Mouse (Mus musculus): ENCODE results near the gene Smr3a. TPM values are rescaled to one million over a fixed set of nuclear protein-coding genes. Genes with fewer than 3 reads are reported as not detected.

Smr3a gene
- polyA plus RNA-seq (2015; fragmentation: Nextera tagmentation; extraction: Ambion mirVana): not detected in 2 replicates

GRCm38 (mm10) chr5:88002249-88002648, at the start of gene Smr3a:
Gene Smr3a, plus strand, starts transcription at chr5:88002549.
- WGBS: 73% methylated on average over 3 of the region's 3 CpGs
- H3K9ac ChIP-seq: no peak within 1 kb of the TSS
- no peak for ATAC-seq (ENCODE audit: extremely low read depth, insufficient number of reproducible peaks, low FRiP score, low TSS enrichment)
- no peak within 1 kb of the TSS for H3K4me2 ChIP-seq
- H3K4me1 ChIP-seq: no peaks in the 10 kb centered on the region
- no peak within 1 kb of the TSS for H3K27ac ChIP-seq (replicated peaks)
- no peaks in the 10 kb centered on the region for H3K36me3 ChIP-seq
- H3K27me3 ChIP-seq (replicated peaks): no peaks in the 10 kb centered on the region
- no peak within 1 kb of the TSS for H3K4me3 ChIP-seq
- H3K9me3 ChIP-seq: no peaks in the 10 kb centered on the region

GRCm38 (mm10) chr5:87969201-87969600, 33.1 kb upstream of the Smr3a start, which contains the start of the genes 2310003L06Rik and Gm28434:
Gene 2310003L06Rik, plus strand, starts transcription at chr5:87969459.
Gene Gm28434, plus strand, starts transcription at chr5:87969517.
- ATAC-seq (ENCODE audit: extremely low read depth, insufficient number of reproducible peaks, low FRiP score, low TSS enrichment): no peak
- H3K4me1 ChIP-seq: no peaks in the 10 kb centered on the region
- WGBS: 43% methylated on average over 2 of the region's 2 CpGs
- H3K9ac ChIP-seq: no peak within 1 kb of the TSS
- H3K4me3 ChIP-seq: no peak within 1 kb of the TSS
- no peaks in the 10 kb centered on the region for H3K36me3 ChIP-seq
- H3K27ac ChIP-seq (replicated peaks): no peak within 1 kb of the TSS
- no peaks in the 10 kb centered on the region for H3K9me3 ChIP-seq
- H3K4me2 ChIP-seq: no peak within 1 kb of the TSS
- H3K27me3 ChIP-seq (replicated peaks): no peaks in the 10 kb centered on the region

- no peaks in the 10 kb centered on the region for H3K36me3 ChIP-seq
- H3K9ac ChIP-seq: no peak within 1 kb of the TSS
- H3K4me1 ChIP-seq: no peaks in the 10 kb centered on the region
- H3K9me3 ChIP-seq: no peaks in the 10 kb centered on the region
- no peak within 1 kb of the TSS for H3K4me2 ChIP-seq
- H3K27ac ChIP-seq (replicated peaks): no peak within 1 kb of the TSS
- WGBS: 67% methylated on average over 3 of the region's 3 CpGs
- H3K4me3 ChIP-seq: no peak within 1 kb of the TSS
- ATAC-seq (ENCODE audit: extremely low read depth, insufficient number of reproducible peaks, low FRiP score, low TSS enrichment): no peak
- H3K27me3 ChIP-seq (replicated peaks): no peaks in the 10 kb centered on the region
These were observed 23.2 kb upstream of the Smr3a start, which contains the start of gene Cabs1 for GRCm38 (mm10) chr5:87979139-87979538. Gene Cabs1, plus strand, starts transcription at chr5:87979439.

- ATAC-seq (ENCODE audit: extremely low read depth, insufficient number of reproducible peaks, low FRiP score, low TSS enrichment): no peak
- no peak overlapping the region for H3K9ac ChIP-seq
- no peak overlapping the region for H3K4me3 ChIP-seq
- H3K9me3 ChIP-seq: no peaks in the 10 kb centered on the region
- no peaks in the 10 kb centered on the region for H3K4me1 ChIP-seq
- no peak overlapping the region for H3K4me2 ChIP-seq
- no peaks in the 10 kb centered on the region for H3K27me3 ChIP-seq (replicated peaks)
- no peak overlapping the region for H3K27ac ChIP-seq (replicated peaks)
- H3K36me3 ChIP-seq: no peaks in the 10 kb centered on the region
- 50% methylated on average over 3 of the region's 3 CpGs for WGBS
These were observed 19.7 kb upstream of the Smr3a start for GRCm38 (mm10) chr5:87982468-87983214.

- H3K4me1 ChIP-seq: no peaks in the 10 kb centered on the region
- no peak overlapping the region for H3K9ac ChIP-seq
- H3K4me3 ChIP-seq: no peak overlapping the region
- no peak for ATAC-seq (ENCODE audit: extremely low read depth, insufficient number of reproducible peaks, low FRiP score, low TSS enrichment)
- H3K4me2 ChIP-seq: no peak overlapping the region
- no peaks in the 10 kb centered on the region for H3K27me3 ChIP-seq (replicated peaks)
- H3K36me3 ChIP-seq: no peaks in the 10 kb centered on the region
- H3K27ac ChIP-seq (replicated peaks): no peak overlapping the region
- no peaks in the 10 kb centered on the region for H3K9me3 ChIP-seq
These were observed 2.9 kb downstream of the Smr3a start for GRCm38 (mm10) chr5:88005241-88005640.

Other genes starting within 250 kb of the Smr3a start
- not detected in 2 replicates for gene Csn1s2a, start 228.0 kb upstream of the Smr3a start, polyA plus RNA-seq (2015; fragmentation: Nextera tagmentation; extraction: Ambion mirVana)
- gene Csn1s2b, start 194.5 kb upstream of the Smr3a start, polyA plus RNA-seq (2015; fragmentation: Nextera tagmentation; extraction: Ambion mirVana): not detected in 2 replicates
- gene Prr27, start 176.9 kb upstream of the Smr3a start, polyA plus RNA-seq (2015; fragmentation: Nextera tagmentation; extraction: Ambion mirVana): not detected in 2 replicates
- not detected in 2 replicates for gene Odam, start 117.5 kb upstream of the Smr3a start, polyA plus RNA-seq (2015; fragmentation: Nextera tagmentation; extraction: Ambion mirVana)
- gene Csn3, start 77.0 kb upstream of the Smr3a start, polyA plus RNA-seq (2015; fragmentation: Nextera tagmentation; extraction: Ambion mirVana): 0.20 and 0.31 TPM in 2 replicates
- gene 2310003L06Rik, start 33.1 kb upstream of the Smr3a start, polyA plus RNA-seq (2015; fragmentation: Nextera tagmentation; extraction: Ambion mirVana): not detected in 2 replicates
- gene Gm28434, start 33.0 kb upstream of the Smr3a start, polyA plus RNA-seq (2015; fragmentation: Nextera tagmentation; extraction: Ambion mirVana): not detected in 2 replicates
- gene Cabs1, start 23.1 kb upstream of the Smr3a start, polyA plus RNA-seq (2015; fragmentation: Nextera tagmentation; extraction: Ambion mirVana): not detected in 2 replicates
- not detected in 2 replicates for gene Smr2, start 84.0 kb downstream of the Smr3a start, polyA plus RNA-seq (2015; fragmentation: Nextera tagmentation; extraction: Ambion mirVana)
- gene Gm11116, start 109.0 kb downstream of the Smr3a start, polyA plus RNA-seq (2015; fragmentation: Nextera tagmentation; extraction: Ambion mirVana): not detected in 2 replicates
- gene Gm11115, start 151.6 kb downstream of the Smr3a start, polyA plus RNA-seq (2015; fragmentation: Nextera tagmentation; extraction: Ambion mirVana): not detected in 2 replicates